Mouse (Mus musculus) ES-Bruce4 (cell line): ENCODE measurements at regions not wholly inside any gene's neighbourhood (a gene's known extent, or its start where the extent isn't known, plus 50 kb on each side); places are given as distances from the start of the nearest gene placed in this dataset.

Experiments
- CTCF ChIP-seq: IDR thresholded peaks from one replicate; pipeline ENCODE4 v1.8.1; 2011; ENCODE audit warnings: low read depth, low read length
- EP300 ChIP-seq: IDR thresholded peaks from 2 replicates; pipeline ENCODE4 v1.6.1; 2011; ENCODE audit warnings: low read depth, low read length; ENCODE audit not compliant: insufficient read depth
- POLR2A ChIP-seq: IDR thresholded peaks from one replicate; pipeline ENCODE4 v1.8.1; 2011; ENCODE audit warnings: low read length; ENCODE audit not compliant: insufficient read depth

DNA sequence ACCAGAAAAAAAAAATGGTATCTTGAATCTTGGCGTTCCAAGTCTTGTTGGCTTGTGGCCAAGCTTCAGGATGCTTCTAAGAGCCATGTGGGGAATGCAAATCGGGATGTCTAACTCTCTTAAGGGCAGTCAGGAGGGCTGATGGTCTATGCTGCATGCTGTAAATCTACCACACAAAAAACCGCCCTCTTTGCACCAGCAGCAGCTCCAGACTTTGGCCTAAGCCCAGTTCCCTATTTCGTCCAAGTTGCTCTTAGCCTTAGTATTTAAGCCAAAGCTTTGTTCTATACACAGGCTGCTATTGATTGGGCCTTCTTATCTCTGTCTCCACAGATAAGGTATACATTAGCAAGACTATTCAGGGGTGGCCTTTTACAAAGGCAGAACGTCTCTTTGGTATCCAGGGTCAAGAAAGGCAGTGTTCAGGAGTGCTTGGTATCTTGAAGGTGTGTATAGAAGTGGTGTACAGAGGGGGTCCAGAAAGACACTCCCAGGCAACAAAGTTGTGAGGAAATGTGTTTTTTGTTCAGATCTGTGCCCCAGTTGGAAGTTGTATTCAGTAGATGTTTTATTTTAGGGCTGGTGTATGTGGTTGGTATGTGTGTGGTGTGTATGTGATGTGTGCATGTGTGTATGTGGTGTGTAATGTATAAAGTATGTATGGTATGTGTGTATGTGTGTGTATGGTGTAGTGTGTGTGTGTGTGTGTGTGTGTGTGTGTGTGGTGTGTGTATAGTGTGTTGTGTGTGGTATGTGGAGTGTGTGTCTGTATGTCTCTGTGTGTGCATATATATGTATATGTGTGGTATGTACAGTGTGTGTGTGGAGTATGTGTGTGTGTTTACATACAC, 146.9 kb upstream of the Pik3r1 start:
- TF ChIP-seq POLR2A (no peak), CTCF (no peak), EP300 (no peak)
